Mouse (Mus musculus): ENCODE results near the gene Cacna1c. TPM values are rescaled to one million over a fixed set of nuclear protein-coding genes. Genes with fewer than 3 reads are reported as not detected.

Cacna1c gene
- polyA plus RNA-seq, 1 experiment: 1.8 TPM

DNA sequence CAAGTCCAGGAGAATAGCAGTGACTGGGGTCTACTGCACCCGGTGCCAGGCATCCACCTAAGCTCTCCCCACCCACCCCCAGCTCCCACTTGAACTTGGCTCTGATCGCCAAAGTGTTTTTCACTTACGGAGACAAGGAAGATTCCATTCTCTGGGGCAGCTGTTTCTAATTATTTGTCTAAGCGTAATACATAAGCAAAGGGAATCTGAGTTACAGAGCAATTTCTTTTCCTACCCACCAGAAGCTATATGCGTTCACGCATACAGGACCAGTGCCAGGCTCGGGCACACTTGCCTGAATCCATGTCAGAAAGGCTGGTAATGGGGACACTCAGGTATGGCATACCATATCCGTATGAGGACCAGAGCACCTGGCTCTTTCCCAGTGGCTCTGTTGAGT is 248.9 kb downstream of the Cacna1c start:
- WGBS: 75% methylated on average over 8 of the region's 8 CpGs
- DNase-seq (ENCODE audit: low read depth, low spot score): no peak

DNA sequence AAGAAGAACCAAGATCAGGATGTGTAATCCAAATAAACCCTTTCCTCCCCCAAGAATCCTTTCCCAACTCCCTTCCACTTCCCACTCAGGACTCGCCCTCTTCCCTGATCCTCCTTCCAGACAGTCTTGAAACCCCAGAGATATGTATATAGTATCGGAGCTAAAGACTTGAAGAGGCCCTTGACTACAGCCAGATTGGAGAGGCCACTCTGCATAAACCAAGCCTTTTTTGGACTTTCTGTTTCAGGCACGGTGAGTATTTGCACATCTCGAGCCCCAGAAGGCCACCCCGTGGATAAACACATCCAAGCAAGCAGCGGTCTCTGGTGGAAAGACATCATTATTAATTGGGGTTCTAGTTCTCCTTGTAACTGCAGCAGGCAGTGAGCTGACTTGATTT is 249.6 kb downstream of the Cacna1c start:
- WGBS: 70% methylated on average over 6 of the region's 6 CpGs
- no peak for DNase-seq (ENCODE audit: low read depth, low spot score)

GRCm38 (mm10) chr6:118944093-118944492 is 252.1 kb downstream of the Cacna1c start:
- 84% methylated on average over 4 of the region's 4 CpGs for WGBS
- DNase-seq (ENCODE audit: low read depth, low spot score): no peak

GRCm38 (mm10) chr6:118941816-118942215 is 254.4 kb downstream of the Cacna1c start:
- DNase-seq (ENCODE audit: low read depth, low spot score): no peak
- WGBS: 85% methylated on average over 4 of the region's 4 CpGs

DNA sequence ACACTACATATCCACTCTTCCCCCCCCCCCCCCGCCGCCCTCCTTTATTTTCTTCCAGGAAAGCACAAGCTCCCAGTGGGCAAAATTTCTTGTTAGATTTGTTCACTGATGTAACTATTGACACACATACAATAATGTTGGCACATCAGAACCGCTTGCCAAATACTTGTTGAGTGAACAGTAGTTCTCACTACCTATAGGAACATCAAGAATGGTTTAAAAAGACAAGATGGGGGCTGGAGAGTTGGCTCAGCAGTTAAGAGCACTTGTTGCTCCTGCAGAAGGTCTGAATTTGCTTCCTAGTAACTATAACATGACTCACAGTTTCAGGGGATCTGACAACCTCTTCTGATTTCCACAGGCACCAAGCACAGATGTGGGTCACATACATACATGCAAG is 255.2 kb downstream of the Cacna1c start:
- WGBS: 89% methylated on average over 3 of the region's 3 CpGs
- DNase-seq (ENCODE audit: low read depth, low spot score): no peak

DNA sequence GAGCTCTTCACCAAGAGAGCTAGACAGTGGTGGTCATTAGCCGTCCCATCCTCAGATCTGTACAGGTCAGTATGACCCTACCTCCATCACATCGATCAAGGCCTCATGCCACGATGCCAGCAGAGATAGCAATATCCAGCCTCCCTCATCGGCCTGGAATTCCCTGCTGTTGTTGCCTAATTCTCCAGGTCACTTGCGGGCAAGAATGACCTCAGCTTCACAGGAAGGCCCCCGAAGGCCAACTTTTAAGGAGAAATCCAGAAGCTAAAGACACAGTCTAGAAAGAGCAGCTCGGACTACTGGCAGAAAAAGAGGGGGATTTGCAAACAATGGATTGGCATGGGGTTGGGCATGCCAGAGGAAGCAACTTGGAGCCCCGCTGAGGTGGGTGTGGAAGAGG is 256.6 kb downstream of the Cacna1c start:
- DNase-seq (ENCODE audit: low read depth, low spot score): no peak
- WGBS: 88% methylated on average over 8 of the region's 8 CpGs

DNA sequence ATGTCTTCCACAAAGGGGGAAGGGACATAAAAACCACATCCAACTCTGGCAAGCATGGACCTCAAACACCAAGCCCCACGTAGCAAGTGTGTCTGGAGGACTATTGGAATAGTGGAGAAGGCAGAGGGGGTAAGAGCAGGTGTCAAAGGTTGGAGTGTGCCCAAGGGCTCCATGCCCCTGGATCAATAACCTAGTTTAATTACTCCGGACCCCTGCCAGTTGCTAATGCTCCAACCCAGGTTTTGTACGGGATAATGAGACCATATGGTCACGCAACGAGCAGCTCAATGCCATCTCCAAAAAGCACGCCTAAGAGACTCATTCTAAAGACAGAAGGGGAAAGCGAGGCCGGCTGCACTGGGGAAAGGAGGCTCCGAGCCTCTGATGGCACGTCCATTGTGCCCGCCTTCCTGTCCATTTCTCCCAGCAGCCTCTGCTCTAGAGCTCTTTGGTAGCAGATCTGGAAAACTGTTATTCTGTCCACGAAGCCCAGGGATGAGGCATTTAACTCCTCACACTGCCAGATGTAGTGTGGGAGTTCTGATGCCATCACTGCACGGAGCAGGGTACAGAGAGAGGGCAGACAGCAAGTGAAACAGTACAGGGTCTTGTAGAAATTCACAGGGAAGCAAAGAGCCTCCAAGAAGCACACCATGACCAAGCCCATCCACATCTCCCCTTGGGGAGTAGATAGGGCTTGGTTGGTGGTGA is 257.7 kb downstream of the Cacna1c start:
- DNase-seq (ENCODE audit: low read depth, low spot score): no peak
- 83% methylated on average over 13 of the region's 13 CpGs for WGBS

GRCm38 (mm10) chr6:118937536-118937935 is 258.7 kb downstream of the Cacna1c start:
- 82% methylated on average over 5 of the region's 5 CpGs for WGBS
- no peak for DNase-seq (ENCODE audit: low read depth, low spot score)

DNA sequence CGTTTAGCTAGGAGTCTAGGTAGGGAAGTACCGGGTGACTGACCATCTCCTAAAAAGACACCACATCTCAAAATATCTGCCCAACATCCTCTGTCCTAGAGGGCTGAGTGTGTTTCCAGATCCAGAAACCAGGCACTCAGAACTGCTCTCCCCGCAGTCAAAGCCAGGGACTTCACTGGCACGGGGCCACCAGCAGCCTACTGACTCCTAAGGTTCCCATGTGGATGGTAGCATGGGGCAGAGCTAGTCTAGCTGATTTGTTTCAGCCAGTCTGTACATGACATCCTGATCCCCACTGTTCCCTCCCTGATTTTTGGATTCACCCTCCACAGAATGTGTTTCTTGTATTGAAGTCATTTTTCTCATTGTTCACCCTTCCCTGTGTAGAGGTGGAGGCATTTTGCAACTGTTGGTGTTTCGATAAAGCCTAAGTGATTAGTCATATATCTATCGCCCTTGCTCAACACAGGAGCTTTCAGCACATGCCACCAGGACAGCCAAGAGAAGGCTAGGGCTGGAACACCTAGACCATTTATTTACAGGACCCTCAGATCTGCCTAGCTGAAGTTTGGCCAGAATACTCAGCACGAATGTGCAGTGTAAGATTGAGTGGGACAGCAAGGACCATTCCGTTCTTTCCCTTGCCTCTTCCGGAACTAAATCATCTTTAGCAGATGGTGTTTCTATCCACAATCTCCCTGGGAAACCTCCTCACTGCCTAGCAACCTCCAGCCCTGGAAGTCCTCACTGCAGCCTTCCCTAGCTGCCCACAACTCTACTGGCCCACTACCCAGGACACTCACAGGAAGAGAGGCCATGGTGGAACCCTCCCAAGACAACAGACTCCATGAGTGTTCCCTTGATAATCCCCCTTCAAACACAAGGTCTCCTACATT is 260.4 kb downstream of the Cacna1c start:
- 75% methylated on average over 9 of the region's 9 CpGs for WGBS
- no peak for DNase-seq (ENCODE audit: low read depth, low spot score)

- no peak for DNase-seq (ENCODE audit: low read depth, low spot score)
- 56% methylated on average over 9 of the region's 9 CpGs for WGBS
Measured at GRCm38 (mm10) chr6:118934243-118934902, 261.8 kb downstream of the Cacna1c start.

- 87% methylated on average over 9 of the region's 9 CpGs for WGBS
- DNase-seq (ENCODE audit: low read depth, low spot score): no peak
Measured at GRCm38 (mm10) chr6:118933017-118933594, 263.1 kb downstream of the Cacna1c start.

- no peak for DNase-seq (ENCODE audit: low read depth, low spot score)
- WGBS: 76% methylated on average over 8 of the region's 8 CpGs
Measured at GRCm38 (mm10) chr6:118932002-118932700, 264.1 kb downstream of the Cacna1c start.

- no peak for DNase-seq (ENCODE audit: low read depth, low spot score)
- WGBS: 58% methylated on average over 3 of the region's 3 CpGs
Measured at GRCm38 (mm10) chr6:118926669-118927068, 269.5 kb downstream of the Cacna1c start.

GRCm38 (mm10) chr6:118924426-118924825 is 271.8 kb downstream of the Cacna1c start:
- no peak for DNase-seq (ENCODE audit: low read depth, low spot score)
- 72% methylated on average over 12 of the region's 12 CpGs for WGBS

DNA sequence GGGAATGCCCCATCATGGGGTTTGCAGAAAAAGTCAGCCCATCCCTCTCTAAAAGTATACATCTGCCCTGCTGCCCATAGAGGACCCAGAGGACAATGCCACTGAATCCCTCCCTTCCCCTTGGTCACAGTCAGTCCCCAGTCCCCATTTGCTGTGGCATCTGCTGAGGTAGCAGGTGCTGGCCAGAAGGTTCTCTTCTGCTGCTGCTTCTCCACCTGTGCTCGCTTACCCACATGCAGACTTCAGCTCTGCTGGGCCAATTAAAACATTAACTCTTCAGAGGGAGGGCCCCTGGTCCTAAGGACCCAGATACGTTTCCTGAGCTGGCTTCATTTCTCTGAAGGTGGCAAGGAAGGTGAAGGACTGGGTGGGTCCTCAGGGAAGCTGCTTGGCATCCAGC is 272.3 kb downstream of the Cacna1c start:
- WGBS: 49% methylated on average over 2 of the region's 2 CpGs
- DNase-seq (ENCODE audit: low read depth, low spot score): no peak

- no peak for DNase-seq (ENCODE audit: low read depth, low spot score)
- 71% methylated on average over 5 of the region's 5 CpGs for WGBS
Measured at GRCm38 (mm10) chr6:118923212-118923577, 273.0 kb downstream of the Cacna1c start.

GRCm38 (mm10) chr6:118922328-118923211 is 273.6 kb downstream of the Cacna1c start:
- WGBS: 24% methylated on average over 13 of the region's 13 CpGs

GRCm38 (mm10) chr6:118908176-118908575 is 288.0 kb downstream of the Cacna1c start:
- no peak for DNase-seq (ENCODE audit: low read depth, low spot score)
- 56% methylated on average over 4 of the region's 4 CpGs for WGBS

More at GRCm38 (mm10) chr6:118922328-118923211, 273.6 kb downstream of the Cacna1c start:
- peak; percentile 21 for DNase-seq (ENCODE audit: low read depth, low spot score)
